Mouse (Mus musculus): ENCODE measurements around the gene Syngap1.
"Not testable (repeated sequence)": the region's sequence is repeated elsewhere in the genome, so short reads cannot be mapped to it uniquely, and the experiment has no call there.

Syngap1 gene

DNA sequence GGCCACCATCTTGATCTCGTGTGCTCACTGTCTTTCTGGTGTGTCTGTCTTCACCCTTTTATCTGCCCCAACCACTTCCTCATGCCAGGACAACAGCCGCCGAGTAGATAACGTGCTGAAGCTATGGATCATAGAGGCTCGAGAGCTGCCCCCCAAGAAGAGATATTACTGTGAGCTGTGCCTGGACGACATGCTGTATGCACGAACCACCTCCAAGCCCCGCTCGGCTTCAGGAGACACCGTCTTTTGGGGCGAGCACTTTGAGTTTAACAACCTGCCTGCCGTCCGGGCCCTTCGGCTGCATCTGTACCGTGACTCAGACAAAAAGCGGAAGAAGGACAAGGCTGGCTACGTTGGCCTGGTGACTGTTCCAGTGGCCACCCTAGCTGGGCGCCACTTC, 15.8 kb downstream of the Syngap1 start:
- no peak for DNase-seq

DNA sequence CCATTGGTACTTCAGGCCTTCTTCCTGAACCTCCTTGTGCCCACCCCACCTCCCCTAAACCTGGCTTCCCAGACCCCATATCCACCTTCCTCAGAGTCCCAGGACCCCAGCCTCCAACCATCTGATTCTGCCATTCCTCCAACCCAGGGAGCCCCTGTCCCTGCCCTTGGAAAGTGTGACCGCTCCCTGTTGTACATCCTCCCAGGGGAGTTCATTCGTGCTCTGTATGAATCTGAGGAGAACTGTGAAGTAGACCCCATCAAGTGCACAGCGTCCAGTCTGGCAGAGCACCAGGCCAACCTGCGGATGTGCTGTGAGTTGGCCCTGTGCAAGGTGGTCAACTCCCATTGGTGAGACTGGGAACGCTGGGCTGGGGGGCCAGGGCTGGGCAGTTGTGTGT, 16.8 kb downstream of the Syngap1 start:
- no peak for DNase-seq

DNA sequence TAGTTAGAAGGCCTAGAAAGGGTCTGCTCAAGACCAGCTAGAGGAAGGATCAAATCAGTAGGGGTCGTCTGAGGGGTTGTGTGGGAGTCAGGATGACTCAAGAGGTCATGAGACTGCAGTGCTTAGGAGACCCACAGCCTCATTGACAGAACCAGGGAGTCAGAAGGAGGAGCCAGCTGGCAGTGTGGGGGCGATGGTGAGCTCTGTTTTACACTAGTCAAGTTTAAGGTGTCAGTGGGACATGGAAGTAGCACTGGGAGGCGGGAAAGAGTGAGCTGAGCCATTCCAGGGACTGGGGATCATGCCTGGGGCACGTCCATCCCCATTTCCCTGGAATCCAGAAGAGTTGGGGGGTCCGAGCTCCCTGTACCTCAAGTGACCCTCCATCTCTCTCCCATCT, 17.8 kb downstream of the Syngap1 start:
- DNase-seq, result no peak

DNA sequence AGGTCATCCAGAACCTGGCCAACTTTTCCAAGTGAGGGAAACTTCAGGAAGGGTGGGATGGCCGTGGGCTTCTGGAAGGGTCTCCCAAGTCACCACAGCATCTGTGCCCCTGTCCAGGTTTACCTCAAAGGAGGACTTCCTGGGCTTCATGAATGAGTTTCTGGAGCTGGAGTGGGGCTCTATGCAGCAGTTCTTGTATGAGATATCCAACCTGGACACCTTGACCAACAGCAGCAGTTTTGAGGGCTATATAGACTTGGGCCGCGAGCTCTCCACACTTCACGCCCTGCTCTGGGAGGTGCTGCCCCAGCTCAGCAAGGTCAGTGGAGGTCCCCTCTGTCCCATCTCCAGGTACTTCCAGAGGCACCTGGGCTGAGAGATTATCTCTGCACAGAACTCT, 18.8 kb downstream of the Syngap1 start:
- DNase-seq, result no peak

- no peak for DNase-seq
Measured at GRCm38 (mm10) chr17:26961572-26962240, 20.7 kb downstream of the Syngap1 start.

DNA sequence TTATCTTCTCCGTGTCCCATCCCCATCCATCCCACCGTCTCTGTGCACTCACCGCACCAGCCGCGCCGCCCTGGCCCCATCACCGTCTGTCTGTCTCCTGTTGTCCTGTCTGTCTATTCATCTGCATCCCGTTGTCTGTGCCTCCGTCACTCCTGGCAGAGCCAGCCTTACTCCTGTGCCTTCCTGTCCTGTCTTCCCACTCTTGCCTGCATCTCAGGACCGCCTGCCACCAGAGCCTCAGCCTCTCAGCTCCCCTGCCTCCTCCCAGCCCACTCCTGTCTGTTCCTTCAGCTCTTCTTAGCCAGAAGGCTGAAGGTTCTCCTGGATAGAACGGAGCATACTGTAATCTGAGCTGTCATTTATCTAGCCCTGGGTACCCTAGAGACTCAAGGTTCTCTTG, 25.9 kb downstream of the Syngap1 start:
- DNase-seq, result peak; percentile 8

- peak; percentile 6 for DNase-seq
Measured at GRCm38 (mm10) chr17:26967477-26967876, 26.4 kb downstream of the Syngap1 start.

DNA sequence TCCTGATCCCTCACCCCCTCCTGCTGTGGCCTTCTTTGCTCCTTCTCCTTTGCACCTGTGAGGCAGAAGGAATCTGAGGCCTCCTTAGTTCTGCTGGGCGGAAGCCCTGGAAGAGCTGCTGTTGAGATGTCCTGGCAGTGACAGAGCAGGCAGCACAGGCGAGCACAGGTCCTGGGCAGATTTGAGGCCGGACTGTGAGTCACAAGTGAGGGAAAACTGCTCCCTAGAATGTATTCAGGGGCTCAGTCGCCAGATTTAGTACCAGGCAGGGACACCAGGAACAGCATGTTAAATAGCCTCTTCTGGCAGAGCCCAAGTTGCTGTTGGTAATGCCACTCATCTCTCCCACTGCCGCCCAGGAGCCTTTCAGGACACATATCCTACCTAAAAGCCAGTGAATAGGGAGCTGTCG, 27.2 kb downstream of the Syngap1 start:
- DNase-seq, result peak; percentile 7

GRCm38 (mm10) chr17:26969257-26969656, 28.2 kb downstream of the Syngap1 start:
- DNase-seq, result no peak

DNA sequence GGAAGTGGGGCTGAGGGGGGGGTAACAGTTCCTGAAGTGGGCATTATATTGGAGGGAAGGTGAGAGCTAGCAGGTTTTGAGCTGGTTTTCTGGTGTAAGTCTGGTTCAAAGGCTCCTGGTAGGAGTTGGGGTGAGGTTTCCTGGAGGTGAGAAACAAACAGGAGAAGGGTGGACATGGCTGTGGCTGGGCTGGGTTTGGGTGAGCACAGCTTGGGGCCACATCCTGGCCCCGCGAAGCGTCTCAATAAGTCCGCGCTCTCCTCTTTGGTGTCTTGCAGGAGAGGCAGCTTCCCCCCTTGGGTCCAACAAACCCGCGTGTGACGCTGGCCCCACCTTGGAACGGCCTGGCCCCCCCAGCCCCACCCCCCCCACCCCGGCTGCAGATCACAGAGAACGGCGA, 29.2 kb downstream of the Syngap1 start:
- DNase-seq, result peak; percentile 5

DNA sequence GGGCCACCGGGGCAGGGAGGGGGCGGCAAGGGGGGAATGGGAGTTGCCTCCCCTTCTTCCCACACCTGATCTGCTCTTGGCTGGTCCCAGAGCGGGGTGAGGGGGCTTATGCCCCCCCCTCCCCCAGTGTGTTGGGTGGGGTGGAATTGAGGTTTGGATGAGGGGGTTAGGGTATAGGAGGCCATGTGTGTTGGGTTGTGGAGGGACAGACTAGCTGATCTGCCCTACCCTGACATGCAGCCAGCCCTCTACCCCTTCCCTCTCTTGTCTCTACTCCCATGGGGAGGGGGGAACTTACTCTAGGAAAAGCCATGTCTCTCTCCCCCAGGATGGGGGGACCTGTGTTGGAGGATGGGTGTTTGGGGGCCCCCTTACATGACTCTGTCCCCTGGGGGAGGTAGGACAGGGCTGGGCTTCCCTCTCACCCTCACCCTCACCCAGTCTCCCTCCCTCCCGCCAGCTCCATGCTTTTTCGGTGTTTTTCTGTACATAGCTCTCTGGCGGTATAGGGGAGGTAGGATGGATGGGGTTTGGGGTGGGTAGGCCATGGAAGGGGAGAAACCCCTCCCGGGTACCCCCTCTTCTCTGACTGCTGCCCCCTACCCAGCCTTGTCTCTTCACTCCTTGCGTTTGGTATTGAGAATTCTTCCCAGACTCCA, 30.3 kb downstream of the Syngap1 start:
- DNase-seq, result no peak

DNA sequence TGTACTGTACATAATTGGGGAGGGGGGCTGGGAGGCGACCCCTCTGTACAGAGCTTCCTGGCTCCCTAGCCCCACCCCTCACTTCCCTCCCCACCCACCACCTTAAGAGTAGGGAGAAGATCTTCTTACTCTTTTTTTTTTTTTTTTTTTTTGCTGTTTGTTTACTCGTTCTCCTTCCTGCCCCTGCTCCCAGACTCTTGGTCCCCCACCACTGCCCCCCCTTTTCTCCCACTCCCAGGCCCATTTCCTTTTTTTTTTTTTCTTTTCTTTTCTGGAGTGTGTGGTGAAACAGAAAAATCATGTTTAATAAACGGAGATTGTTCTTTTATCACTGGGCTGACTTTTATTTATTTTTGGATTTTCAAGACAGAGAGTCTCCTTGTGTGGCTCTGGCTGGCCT, 31.1 kb downstream of the Syngap1 start:
- DNase-seq, result no peak

- DNase-seq, result peak; percentile 93
Measured at GRCm38 (mm10) chr17:26972703-26973574, 31.9 kb downstream of the Syngap1 start, which contains the start of gene Zbtb9. Zbtb9 (plus strand) TSS chr17:26973167.

DNA sequence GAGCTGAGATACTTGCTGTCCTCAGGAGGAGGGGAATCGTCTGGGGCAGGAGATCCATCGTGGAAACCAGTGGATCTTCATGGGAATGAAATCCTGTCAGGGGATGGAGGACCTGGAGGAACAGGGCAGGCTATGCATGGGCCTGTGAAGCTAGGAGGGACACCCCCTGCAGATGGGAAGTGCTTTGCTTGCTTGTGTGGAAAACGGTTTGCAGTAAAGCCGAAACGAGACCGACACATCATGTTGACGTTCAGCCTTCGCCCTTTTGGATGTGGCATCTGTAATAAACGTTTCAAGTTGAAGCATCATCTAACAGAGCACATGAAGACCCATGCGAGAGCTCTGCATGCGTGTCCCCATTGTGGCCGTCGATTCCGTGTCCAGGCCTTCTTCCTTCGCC, 33.5 kb downstream of the Syngap1 start:
- DNase-seq, result no peak

- no peak for DNase-seq
Measured at GRCm38 (mm10) chr17:26975415-26975814, 34.4 kb downstream of the Syngap1 start.

DNA sequence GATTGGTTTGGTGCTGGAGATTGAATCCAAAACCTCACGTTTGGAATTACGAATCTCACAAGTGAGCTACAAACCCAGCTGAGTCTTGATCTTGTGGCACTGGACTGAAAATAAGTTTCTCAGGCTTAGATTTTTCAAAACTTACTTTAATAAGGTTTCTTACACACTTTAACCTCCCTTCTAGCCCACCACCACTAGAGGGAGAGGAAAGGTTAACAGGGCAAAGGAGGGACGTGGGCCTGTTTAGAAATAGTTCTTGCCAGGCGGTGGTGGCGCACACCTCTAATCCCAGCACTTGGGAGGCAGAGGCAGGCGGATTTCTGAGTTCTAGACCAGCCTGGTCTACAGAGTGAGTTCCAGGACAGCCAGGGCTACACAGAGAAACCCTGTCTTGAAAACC, 36.3 kb downstream of the Syngap1 start:
- not testable (repeated sequence) for DNase-seq

DNA sequence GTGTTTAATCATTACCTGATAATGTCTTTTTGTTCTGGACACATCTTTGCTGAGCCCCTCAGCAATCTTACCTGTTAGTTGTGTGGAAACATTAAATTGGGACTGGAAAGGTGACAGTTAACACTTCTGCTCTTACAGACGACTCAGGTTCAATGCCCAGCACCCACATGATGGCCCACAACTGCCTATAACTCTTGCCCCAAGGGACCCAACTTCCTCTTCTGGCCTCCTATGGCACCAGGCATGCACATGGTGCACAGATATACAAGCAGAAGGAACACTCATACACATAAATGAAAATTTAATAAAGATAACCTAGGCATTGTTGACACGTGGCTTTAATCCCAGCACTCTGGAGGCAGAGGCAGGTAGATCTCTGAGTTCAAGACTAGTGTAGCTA, 38.4 kb downstream of the Syngap1 start:
- no peak for DNase-seq

DNA sequence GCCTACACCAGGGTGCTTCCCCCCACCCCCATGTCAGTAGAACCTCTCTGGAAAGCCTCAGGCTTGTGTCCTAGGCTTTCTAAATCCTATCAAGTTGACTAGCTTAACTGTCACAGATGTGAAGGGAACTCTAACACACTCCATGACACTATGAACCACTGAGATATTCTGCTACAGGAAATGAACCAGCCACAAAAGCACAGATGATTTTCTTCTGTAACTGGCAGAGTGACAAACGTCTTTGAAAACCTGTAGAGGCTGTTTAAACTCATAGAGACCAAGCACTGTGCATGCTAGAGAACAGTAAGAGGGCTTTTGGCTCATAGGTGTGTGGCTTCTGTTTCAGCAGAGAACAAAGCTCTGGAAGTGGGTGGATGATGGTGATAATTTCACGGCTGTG, 40.0 kb downstream of the Syngap1 start:
- no peak for DNase-seq

- no peak for DNase-seq
Measured at GRCm38 (mm10) chr17:26983382-26983781, 42.3 kb downstream of the Syngap1 start.

DNA sequence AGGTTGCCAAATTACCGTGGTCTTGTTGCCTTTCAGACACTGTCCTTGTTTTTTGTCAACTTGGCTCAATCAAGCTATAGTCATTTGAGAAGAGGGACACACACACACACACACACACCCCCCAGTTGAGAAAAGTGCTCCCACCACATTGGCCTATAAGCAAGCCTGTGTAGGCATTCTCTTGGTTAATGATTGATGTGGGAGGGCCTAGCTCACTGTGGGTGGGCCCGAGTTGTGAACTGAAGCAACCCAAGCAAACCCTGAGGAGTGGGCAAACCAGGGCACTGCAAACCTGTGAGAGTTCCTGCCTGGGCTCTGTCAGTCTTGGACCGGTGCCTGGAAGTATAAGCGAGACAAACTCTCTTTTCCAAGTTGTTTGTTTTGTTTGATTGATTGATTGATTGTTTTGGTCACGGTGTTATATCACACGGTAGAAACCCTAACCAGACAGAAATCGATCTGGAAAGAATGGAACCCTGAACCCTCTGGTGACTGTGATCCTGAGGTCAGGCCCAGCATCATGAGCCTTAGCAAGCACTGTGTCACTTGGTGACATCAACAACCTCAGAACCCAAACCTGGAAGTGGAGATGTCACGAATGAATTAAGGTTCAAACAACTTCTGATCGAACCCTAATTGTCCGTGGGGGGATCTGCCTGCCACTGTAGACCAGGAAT, 44.6 kb downstream of the Syngap1 start:
- no peak for DNase-seq

- DNase-seq, result no peak
Measured at GRCm38 (mm10) chr17:26990521-26990920, 49.5 kb downstream of the Syngap1 start.

DNA sequence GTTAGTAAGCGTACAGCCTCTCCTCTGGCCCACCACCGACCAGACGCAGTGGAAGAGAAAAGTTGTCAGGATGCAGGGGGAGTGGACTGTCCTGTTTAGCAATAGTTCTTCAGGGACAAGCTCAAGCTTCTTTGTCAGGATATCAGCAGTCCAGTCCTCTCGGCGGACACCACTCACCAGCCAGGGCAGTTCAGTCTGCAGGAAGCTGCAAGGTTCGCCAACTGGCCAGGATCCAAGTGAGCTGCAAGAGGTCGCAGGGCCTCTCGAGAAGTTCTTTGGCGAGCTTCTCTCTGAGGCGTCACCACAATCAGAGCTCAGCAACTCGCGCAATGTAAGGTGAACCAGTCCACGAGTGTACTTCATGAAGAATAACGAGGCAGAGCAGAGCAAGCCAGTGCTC, 53.4 kb downstream of the Syngap1 start:
- DNase-seq, result no peak

GRCm38 (mm10) chr17:26995006-26995405, 54.0 kb downstream of the Syngap1 start:
- no peak for DNase-seq
